Mouse (Mus musculus) neural tube, embryonic 13.5 days (tissue): ENCODE results near the gene Taf3. TPM values are rescaled to one million over a fixed set of nuclear protein-coding genes. Genes with fewer than 3 reads are reported as not detected.

Experiments
- ATAC-seq: fragments of 200-750 bp; cut with Nextera tagmentation; 2 replicates; pipeline ENCODE4 v1.8.0; 2017; ENCODE audit warnings: low read depth, mild to moderate bottlenecking, moderate TSS enrichment, moderate library complexity
- H3K27ac ChIP-seq: fragments of 300-500 bp; sonication (generic); replicated peaks from 2 replicates; pipeline ENCODE4 v1.5.1; 2015; ENCODE audit warnings: moderate library complexity, mild to moderate bottlenecking, inconsistent platforms
- H3K27me3 ChIP-seq: fragments of 300-500 bp; sonication (generic); 2 replicates; pipeline ENCODE4 v1.6.1; 2015; ENCODE audit warnings: mild to moderate bottlenecking, inconsistent platforms
- H3K36me3 ChIP-seq: fragments of 300-500 bp; sonication (generic); 2 replicates; pipeline ENCODE4 v1.6.1; 2015; ENCODE audit warnings: mild to moderate bottlenecking, inconsistent platforms
- H3K4me1 ChIP-seq: fragments of 300-500 bp; sonication (generic); replicated peaks from 2 replicates; pipeline ENCODE4 v1.6.1; 2015; ENCODE audit warnings: inconsistent platforms
- H3K4me2 ChIP-seq: fragments of 300-500 bp; sonication (generic); 2 replicates; pipeline ENCODE4 v1.6.1; 2015; ENCODE audit warnings: inconsistent platforms, mild to moderate bottlenecking, moderate library complexity
- H3K4me3 ChIP-seq: fragments of 300-500 bp; sonication (generic); 2 replicates; pipeline ENCODE4 v1.5.1; 2015; ENCODE audit warnings: mild to moderate bottlenecking, inconsistent platforms
- H3K9ac ChIP-seq: fragments of 300-500 bp; sonication (generic); 2 replicates; pipeline ENCODE4 v1.6.1; 2015; ENCODE audit warnings: moderate library complexity, mild to moderate bottlenecking, inconsistent platforms
- H3K9me3 ChIP-seq: fragments of 300-500 bp; sonication (generic); 2 replicates; pipeline ENCODE4 v1.6.1; 2016; ENCODE audit warnings: inconsistent platforms
- WGBS: fragments of 180-500 bp; shearing (Covaris S2); methylation state at CpG from one replicate; pipeline ENCODE4 v1.1.7; 2015; 5-methylcytosine and 5-hydroxymethylcytosine counted together
- polyA plus RNA-seq: library from polyadenylated mRNA; unstranded; fragments of >200 nt; fragmentation: Nextera tagmentation; extraction: Ambion mirVana; gene quantifications from 2 replicates; pipeline ENCODE4 v1.2.1, GENCODE M21; 2015

Gene Taf3
- polyA plus RNA-seq, 1 experiment from 2014 or later = 14.2 TPM

DNA sequence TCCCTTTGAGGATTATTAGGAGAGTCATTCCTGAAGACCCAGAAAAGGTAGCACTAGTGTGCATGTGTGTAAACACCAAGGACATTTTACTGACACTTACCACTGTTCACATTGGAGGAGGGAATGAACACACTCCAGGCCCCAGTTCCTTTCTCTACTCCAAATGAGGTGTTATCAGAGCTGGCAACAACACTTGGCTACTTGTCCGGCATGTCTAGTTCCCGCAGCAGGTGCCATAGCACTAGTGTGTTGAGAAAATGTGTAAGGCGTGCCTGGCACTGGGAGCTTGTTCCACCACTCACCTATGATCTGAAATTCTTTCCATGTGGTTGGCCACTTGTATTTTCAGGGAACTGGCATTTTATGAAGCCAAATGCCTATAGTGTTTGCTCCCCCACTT lies 77.8 kb downstream of the Taf3 start:
- Histone ChIP-seq H3K4me2 (no peak overlapping the region), H3K4me3 (no peak overlapping the region), H3K36me3 (no peaks in the 10 kb centered on the region), H3K27ac (no peak overlapping the region), H3K9ac (no peak overlapping the region), H3K9me3 (no peaks in the 10 kb centered on the region), H3K27me3 (no peaks in the 10 kb centered on the region), H3K4me1 (no peaks in the 10 kb centered on the region)
- WGBS = 90% methylated on average over 3 of the region's 3 CpGs
- ATAC-seq = no peak

GRCm38 (mm10) chr2:9970178-9970577 lies 78.2 kb downstream of the Taf3 start:
- no peak for ATAC-seq
- 84% methylated on average over 4 of the region's 4 CpGs for WGBS
- Histone ChIP-seq H3K27ac (no peak overlapping the region), H3K4me2 (no peak overlapping the region), H3K9me3 (no peaks in the 10 kb centered on the region), H3K4me3 (no peak overlapping the region), H3K36me3 (no peaks in the 10 kb centered on the region), H3K27me3 (no peaks in the 10 kb centered on the region), H3K9ac (no peak overlapping the region), H3K4me1 (no peaks in the 10 kb centered on the region)

GRCm38 (mm10) chr2:9969734-9970133 lies 78.7 kb downstream of the Taf3 start:
- no peaks in the 10 kb centered on the region for H3K36me3 ChIP-seq
- no peaks in the 10 kb centered on the region for H3K9me3 ChIP-seq
- H3K27me3 ChIP-seq = no peaks in the 10 kb centered on the region
- 87% methylated on average over 5 of the region's 5 CpGs for WGBS
- H3K4me3 ChIP-seq = no peak overlapping the region
- no peak overlapping the region for H3K4me2 ChIP-seq
- ATAC-seq = no peak
- no peak overlapping the region for H3K27ac ChIP-seq
- no peak overlapping the region for H3K9ac ChIP-seq
- H3K4me1 ChIP-seq = no peaks in the 10 kb centered on the region

GRCm38 (mm10) chr2:9966634-9967033 lies 81.8 kb downstream of the Taf3 start:
- Histone ChIP-seq H3K27me3 (no peaks in the 10 kb centered on the region), H3K9ac (no peak overlapping the region), H3K4me3 (no peak overlapping the region), H3K27ac (no peak overlapping the region), H3K4me2 (no peak overlapping the region), H3K4me1 (peaks cover 6% of the 10 kb centered on the region), H3K9me3 (no peaks in the 10 kb centered on the region), H3K36me3 (no peaks in the 10 kb centered on the region)
- 72% methylated on average over 1 of the region's 1 CpGs for WGBS
- no peak for ATAC-seq

DNA sequence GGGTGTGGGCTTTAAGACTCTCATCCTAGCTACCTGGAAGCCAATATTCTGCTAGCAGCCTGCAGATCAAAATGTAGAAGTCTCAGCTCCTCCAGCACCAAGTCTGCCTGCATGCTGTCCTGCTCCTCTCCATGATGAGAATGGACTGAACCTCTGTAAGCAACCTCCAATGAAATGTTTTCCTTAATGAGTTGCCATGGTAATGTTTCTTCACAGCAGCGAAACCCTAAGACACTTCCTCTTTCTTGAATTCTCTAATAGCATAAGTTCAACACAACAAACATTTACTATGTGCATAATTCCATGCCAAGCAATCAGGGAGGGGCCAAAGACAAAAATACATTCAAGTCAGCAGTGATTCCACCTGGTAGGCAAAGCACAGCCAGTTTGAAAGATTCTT lies 82.8 kb downstream of the Taf3 start:
- whole genome bisulfite sequencing = 80% methylated on average over 1 of the region's 1 CpGs
- H3K9ac ChIP-seq = no peak overlapping the region
- ATAC-seq = no peak
- no peak overlapping the region for H3K4me2 ChIP-seq
- H3K27ac ChIP-seq = no peak overlapping the region
- peaks cover 12% of the 10 kb centered on the region for H3K4me1 ChIP-seq
- no peaks in the 10 kb centered on the region for H3K36me3 ChIP-seq
- no peaks in the 10 kb centered on the region for H3K9me3 ChIP-seq
- H3K27me3 ChIP-seq = no peaks in the 10 kb centered on the region
- no peak overlapping the region for H3K4me3 ChIP-seq

DNA sequence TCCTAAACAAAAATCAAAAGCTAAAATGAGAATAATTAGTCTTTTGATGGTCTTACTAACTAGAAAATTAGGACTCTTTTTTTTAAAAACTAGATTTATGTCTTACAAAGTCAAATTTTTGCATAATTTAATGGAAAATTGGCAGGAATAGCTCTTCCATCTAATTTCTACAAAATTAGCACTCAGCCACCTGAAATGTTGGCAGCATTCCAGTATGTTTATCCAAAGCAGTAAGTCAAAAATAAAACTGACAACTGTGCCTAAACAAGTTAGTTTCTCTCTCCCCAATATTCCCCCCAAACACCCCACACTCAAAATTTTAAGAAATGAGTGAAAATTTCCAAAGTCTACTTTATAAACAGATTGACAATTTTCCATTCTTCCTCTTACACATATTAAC lies 85.5 kb downstream of the Taf3 start:
- H3K4me1 ChIP-seq = peaks cover 24% of the 10 kb centered on the region
- H3K9me3 ChIP-seq = no peaks in the 10 kb centered on the region
- H3K36me3 ChIP-seq = no peaks in the 10 kb centered on the region
- H3K4me3 ChIP-seq = no peak overlapping the region
- H3K9ac ChIP-seq = no peak overlapping the region
- no peaks in the 10 kb centered on the region for H3K27me3 ChIP-seq
- H3K4me2 ChIP-seq = no peak overlapping the region
- no peak for ATAC-seq
- H3K27ac ChIP-seq = no peak overlapping the region

DNA sequence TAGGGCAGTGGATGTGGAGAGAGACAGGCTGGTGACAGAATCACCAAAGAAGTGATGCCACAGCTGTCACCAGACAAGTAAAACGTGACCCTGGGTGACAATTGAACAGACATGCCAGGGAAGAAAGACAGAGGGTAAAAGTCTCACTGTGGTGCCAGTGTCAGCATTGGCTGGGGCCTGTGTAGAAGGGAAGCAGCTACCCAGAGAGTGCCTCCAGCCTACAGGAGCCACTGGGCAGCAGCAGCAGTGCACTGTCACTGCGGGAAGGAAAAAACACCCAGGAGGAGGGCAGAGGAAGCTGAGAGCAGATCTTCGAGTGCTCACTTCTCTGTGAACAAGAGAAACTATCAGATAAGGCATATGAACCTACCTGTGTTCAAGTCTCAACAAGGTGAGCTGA lies 86.7 kb downstream of the Taf3 start:
- Histone ChIP-seq H3K4me1 (peaks cover 31% of the 10 kb centered on the region), H3K9me3 (no peaks in the 10 kb centered on the region), H3K27ac (0 out of 2 replicates have a peak overlapping the region, but pooled peaks have one; percentile 5), H3K4me2 (no peak overlapping the region), H3K27me3 (no peaks in the 10 kb centered on the region), H3K4me3 (no peak overlapping the region), H3K9ac (no peak overlapping the region), H3K36me3 (no peaks in the 10 kb centered on the region)
- 38% methylated on average over 3 of the region's 3 CpGs for WGBS
- peak; percentile 52; the same call in 1 of the 2 replicates for ATAC-seq

DNA sequence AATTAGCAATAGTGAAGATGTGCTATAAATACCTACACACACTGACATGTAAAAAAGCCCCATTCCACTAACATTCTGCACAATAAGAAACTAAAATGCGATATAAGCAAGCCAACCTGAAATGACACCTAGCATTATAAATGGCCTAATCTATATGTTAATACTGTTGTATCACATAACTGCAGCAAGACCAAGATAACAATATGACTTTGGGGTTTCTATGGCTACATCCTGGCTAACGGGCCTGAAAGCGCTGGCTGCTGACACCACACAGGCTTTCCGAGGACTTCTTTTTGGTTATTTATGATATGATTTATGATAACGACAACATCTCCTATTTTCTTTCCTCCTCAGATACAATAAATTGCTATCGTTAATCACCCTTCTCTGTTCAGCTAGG lies 90.4 kb downstream of the Taf3 start:
- H3K27me3 ChIP-seq = no peaks in the 10 kb centered on the region
- no peak overlapping the region for H3K27ac ChIP-seq
- no peak for ATAC-seq
- no peaks in the 10 kb centered on the region for H3K9me3 ChIP-seq
- no peak overlapping the region for H3K4me3 ChIP-seq
- WGBS = 49% methylated on average over 6 of the region's 6 CpGs
- H3K4me1 ChIP-seq = peaks cover 41% of the 10 kb centered on the region
- no peaks in the 10 kb centered on the region for H3K36me3 ChIP-seq
- no peak overlapping the region for H3K4me2 ChIP-seq
- no peak overlapping the region for H3K9ac ChIP-seq

DNA sequence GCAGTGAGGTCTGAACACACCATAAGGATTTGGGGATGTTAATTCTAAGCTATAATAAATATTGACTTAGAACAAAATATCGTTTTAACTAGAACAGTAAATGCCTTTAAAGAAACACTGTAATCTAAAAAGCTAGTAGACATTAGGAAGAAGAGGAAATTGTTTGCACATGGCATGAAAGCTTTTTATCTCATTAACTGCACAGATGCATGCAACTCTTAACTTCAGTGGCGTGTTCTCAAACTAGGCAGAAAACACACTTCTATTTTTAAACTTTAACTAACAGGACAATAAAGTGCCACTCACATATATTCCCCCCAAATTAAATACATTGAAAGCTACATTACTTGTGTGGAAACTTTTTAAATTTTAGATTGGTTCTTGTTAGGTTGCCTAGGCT lies 91.8 kb downstream of the Taf3 start:
- 72% methylated on average over 2 of the region's 2 CpGs for WGBS

GRCm38 (mm10) chr2:9955576-9956535 lies 92.5 kb downstream of the Taf3 start:
- no peak overlapping the region for H3K4me2 ChIP-seq
- H3K4me3 ChIP-seq = no peak overlapping the region
- H3K4me1 ChIP-seq = peaks cover 29% of the 10 kb centered on the region
- H3K9ac ChIP-seq = no peak overlapping the region
- H3K9me3 ChIP-seq = no peaks in the 10 kb centered on the region
- 54% methylated on average over 9 of the region's 9 CpGs for WGBS
- ATAC-seq = 0 out of 2 replicates have a peak, but pooled peaks have one; percentile 21
- no peaks in the 10 kb centered on the region for H3K27me3 ChIP-seq
- peaks cover 8% of the 10 kb centered on the region for H3K36me3 ChIP-seq
- peak overlapping the region; percentile 50; the same call in 1 of the 2 replicates for H3K27ac ChIP-seq

More for the DNA sequence above, 91.8 kb downstream of the Taf3 start:
- H3K4me2 ChIP-seq = no peak overlapping the region
- H3K4me1 ChIP-seq = peaks cover 34% of the 10 kb centered on the region
- no peak overlapping the region for H3K9ac ChIP-seq
- H3K27ac ChIP-seq = no peak overlapping the region
- peaks cover 4% of the 10 kb centered on the region for H3K36me3 ChIP-seq
- no peak overlapping the region for H3K4me3 ChIP-seq
- no peaks in the 10 kb centered on the region for H3K27me3 ChIP-seq
- H3K9me3 ChIP-seq = no peaks in the 10 kb centered on the region
- ATAC-seq = no peak

- no peak for ATAC-seq
- Histone ChIP-seq H3K4me1 (no peaks in the 10 kb centered on the region), H3K9ac (no peak overlapping the region), H3K4me3 (no peak overlapping the region), H3K4me2 (no peak overlapping the region), H3K27me3 (no peaks in the 10 kb centered on the region), H3K27ac (no peak overlapping the region), H3K36me3 (peaks cover 13% of the 10 kb centered on the region), H3K9me3 (no peaks in the 10 kb centered on the region)
- WGBS = 89% methylated on average over 3 of the region's 3 CpGs
Measured at GRCm38 (mm10) chr2:9946739-9947138, 101.7 kb downstream of the Taf3 start.

- 88% methylated on average over 4 of the region's 4 CpGs for WGBS
- ATAC-seq = no peak
- 0 out of 2 replicates have a peak, but pooled peaks cover 6% of the 10 kb centered on the region for H3K36me3 ChIP-seq
- H3K4me1 ChIP-seq = no peaks in the 10 kb centered on the region
- no peak overlapping the region for H3K4me3 ChIP-seq
- no peaks in the 10 kb centered on the region for H3K27me3 ChIP-seq
- no peak overlapping the region for H3K4me2 ChIP-seq
- no peaks in the 10 kb centered on the region for H3K9me3 ChIP-seq
- H3K27ac ChIP-seq = no peak overlapping the region
- H3K9ac ChIP-seq = no peak overlapping the region
Measured at GRCm38 (mm10) chr2:9945611-9946010, 102.8 kb downstream of the Taf3 start.
